ENCODE assay signal across 8 mouse cellular contexts in the genomic region with DNA sequence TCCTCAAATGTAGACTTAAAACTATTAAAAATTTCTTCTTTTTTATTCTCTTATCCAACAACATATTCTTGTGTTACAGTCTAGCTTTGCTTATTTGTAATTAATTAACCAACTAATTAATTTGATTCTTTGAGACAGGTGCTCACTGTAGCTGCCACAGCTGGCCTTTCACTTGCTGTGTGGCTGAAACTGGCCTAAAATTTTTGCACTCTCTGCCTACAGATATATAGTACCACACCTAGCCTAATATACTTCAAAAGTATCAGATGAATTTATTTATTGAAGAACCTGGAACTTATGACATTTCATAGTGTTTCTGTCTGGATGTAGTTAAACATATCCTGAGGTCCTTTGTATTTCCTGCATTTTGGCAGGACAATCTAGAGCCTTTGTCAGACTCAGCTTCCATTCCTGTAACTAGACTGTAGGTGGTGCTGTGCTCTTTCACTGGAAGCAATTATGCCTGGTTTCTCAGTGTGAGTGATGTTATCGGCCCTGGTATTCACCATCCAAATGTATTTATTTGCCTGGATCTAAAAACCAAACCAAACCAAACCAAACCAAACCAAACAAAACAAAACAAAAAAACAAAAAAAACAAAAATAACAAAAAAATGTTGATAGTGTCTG. TPM values are rescaled to one million over a fixed set of nuclear protein-coding genes. Genes with fewer than 3 reads are reported as not detected.
DNase-seq lines count a peak whose midpoint lies in the region; ATAC-seq and TF ChIP-seq lines count a peak whose summit lies in the region.

No protein-coding gene starts in this region.

- no peak overlapping the region for H3K4me3 ChIP-seq in heart, postnatal 0 days (ENCODE audit: low read depth, low read length)
- H3K4me3 ChIP-seq in neural tube, embryonic 15.5 days (replicated peaks) = no peak overlapping the region

- TF ChIP-seq EP300 in heart, postnatal 0 days (IDR thresholded peaks at IDR 0.05; ENCODE audit: low read depth) = no peak

- TF ChIP-seq CTCF in heart, postnatal 0 days (IDR thresholded peaks at IDR 0.05; ENCODE audit: low read depth) = peak; percentile 81

- no peaks in the 10 kb centered on the region for H3K36me3 ChIP-seq in heart, postnatal 0 days (replicated peaks; ENCODE audit: control insufficient read depth, insufficient read depth, low read length)
- no peaks in the 10 kb centered on the region for H3K36me3 ChIP-seq in neural tube, embryonic 15.5 days

- no peaks in the 10 kb centered on the region for H3K27me3 ChIP-seq in heart, postnatal 0 days (ENCODE audit: control insufficient read depth, insufficient read depth, low read length)
- H3K27me3 ChIP-seq in neural tube, embryonic 15.5 days (replicated peaks) = no peaks in the 10 kb centered on the region

- intact Hi-C loops in left cerebral cortex, postnatal 4 days (cut with DNase I) = loop anchor here (10.0 kb wide), 1 partner anchor 487 kb away; no protein-coding TSS in a partner anchor

- H3K9ac ChIP-seq in heart, postnatal 0 days (replicated peaks; ENCODE audit: low read depth, low read length) = no peak overlapping the region
- no peak overlapping the region for H3K9ac ChIP-seq in neural tube, embryonic 15.5 days (replicated peaks)

- WGBS in heart, postnatal 0 days = 6% methylated on average over 1 of the region's 1 CpGs
- WGBS in neural tube, embryonic 15.5 days = 2% methylated on average over 1 of the region's 1 CpGs

- no peaks in the 10 kb centered on the region for H3K4me1 ChIP-seq in heart, postnatal 0 days (ENCODE audit: control insufficient read depth, insufficient read depth)
- H3K4me1 ChIP-seq in neural tube, embryonic 15.5 days = no peaks in the 10 kb centered on the region

- no peak for ATAC-seq in heart, postnatal 0 days (ENCODE audit: insufficient read depth, low read depth)
- peak; percentile 72 to 73 for ATAC-seq in hematopoietic stem cell, adult 5-6 weeks (replicated peaks in 1 of 2; ENCODE audit: insufficient read depth in 1 of 2, low FRiP score in 2 of 2, low TSS enrichment in 1 of 2, low read depth in 1 of 2, poor library complexity in 2 of 2, severe bottlenecking in 2 of 2)
- 0 out of 2 replicates have a peak, but pooled peaks have one; percentile 55 for ATAC-seq in neural tube, embryonic 15.5 days (ENCODE audit: low FRiP score)

- DNase-seq in heart, postnatal 0 days (ENCODE audit: low spot score) = peak; percentile 61
- no peak for DNase-seq in heart, adult 11 months
- peak; percentile 60 for DNase-seq in CD4-positive, CD25-positive, alpha-beta regulatory T cell, adult 2 months (ENCODE audit: low read depth, low spot score)
- DNase-seq in cerebellum, adult 18-20 months = peak; percentile 31 to 52
- DNase-seq in left cerebral cortex, postnatal 4 days = peak; percentile 12
- no peak for DNase-seq in frontal cortex, postnatal 10 days (ENCODE audit: low spot score in 2 of 2)

- no peaks in the 10 kb centered on the region for H3K9me3 ChIP-seq in heart, postnatal 0 days (replicated peaks; ENCODE audit: control insufficient read depth, low read length)
- H3K9me3 ChIP-seq in neural tube, embryonic 15.5 days (replicated peaks) = no peaks in the 10 kb centered on the region

- H3K27ac ChIP-seq in heart, postnatal 0 days (ENCODE audit: low read depth) = no peak overlapping the region
- 0 out of 2 replicates have a peak overlapping the region, but pooled peaks have one; percentile 41 for H3K27ac ChIP-seq in neural tube, embryonic 15.5 days (replicated peaks)

- H3K4me2 ChIP-seq in heart, postnatal 0 days (ENCODE audit: low read depth, low read length) = no peak overlapping the region
- H3K4me2 ChIP-seq in neural tube, embryonic 15.5 days = no peak overlapping the region

RNA-seq across cellular contexts. Expression of gene Lrba, which starts 43.7 kb away (rescaled TPM):
- 19.5 and 22.0 TPM in 2 replicates for total RNA-seq in heart, postnatal 0 days (2014; rRNA removed; ENCODE audit: low replicate concordance)
- polyA plus RNA-seq in heart, postnatal 0 days (2015; fragmentation: Nextera tagmentation; extraction: Ambion mirVana) = 1.1 and 1.6 TPM in 2 replicates
- 51.5 and 57.9 TPM in 2 replicates for total RNA-seq in hematopoietic stem cell, adult 5-6 weeks (2017)
- total RNA-seq in left cerebral cortex, postnatal 4 days (2021) = 10 to 100 TPM; 19.2 to 19.3 TPM
- polyA plus RNA-seq in neural tube, embryonic 15.5 days (2015; fragmentation: Nextera tagmentation; extraction: Ambion mirVana) = 5.2 and 5.7 TPM in 2 replicates

Comparison
In these comparisons a context has a peak if more than half of its experiments do, and no peak if none do; other contexts are left out.
1. DNase-seq: peak in heart, postnatal 0 days (single experiment), CD4-positive, CD25-positive, alpha-beta regulatory T cell, adult 2 months (single experiment), cerebellum, adult 18-20 months (2 of 2) and left cerebral cortex, postnatal 4 days (single experiment); none in heart, adult 11 months (single experiment) and frontal cortex, postnatal 10 days (0 of 2).